Mouse (Mus musculus) CH12F3 (cell line): ENCODE results near the gene Tm9sf2.
"Not testable (repeated sequence)": the region's sequence is repeated elsewhere in the genome, so short reads cannot be mapped to it uniquely, and the experiment has no call there.

Source experiments
- in situ Hi-C: fragments of 300-500 bp; cut with MboI; formaldehyde crosslinking; loops from 2 replicates; pipeline ENCODE4 v1.14.3; 2020; ENCODE audit warnings: low sequenced_read_pairs

The Tm9sf2 gene

GRCm38 (mm10) chr14:122106822-122107468 is at the start of gene Tm9sf2:
Tm9sf2 (plus strand) TSS chr14:122107038.
- in situ Hi-C loops: no loop called here

GRCm38 (mm10) chr14:122057941-122058346 is 48.9 kb upstream of the Tm9sf2 start:
- in situ Hi-C loops: no loop called here

GRCm38 (mm10) chr14:122060642-122061041 is 46.2 kb upstream of the Tm9sf2 start:
- in situ Hi-C loops: loop anchor here (5.0 kb wide), 2 partner anchors 128 to 193 kb away; no protein-coding TSS in a partner anchor

- in situ Hi-C loops: loop anchor here (5.0 kb wide), 2 partner anchors 129 to 194 kb away; no protein-coding TSS in a partner anchor
Measured at GRCm38 (mm10) chr14:122061376-122061775, 45.5 kb upstream of the Tm9sf2 start.

GRCm38 (mm10) chr14:122062411-122063090 is 44.3 kb upstream of the Tm9sf2 start:
- in situ Hi-C loops: loop anchor here (5.0 kb wide), 2 partner anchors 130 to 195 kb away; no protein-coding TSS in a partner anchor

GRCm38 (mm10) chr14:122063599-122063998 is 43.2 kb upstream of the Tm9sf2 start:
- in situ Hi-C loops: loop anchor here (5.0 kb wide), 2 partner anchors 131 to 196 kb away; no protein-coding TSS in a partner anchor

GRCm38 (mm10) chr14:122064519-122064918 is 42.3 kb upstream of the Tm9sf2 start:
- in situ Hi-C loops: loop anchor here (5.0 kb wide), 2 partner anchors 132 to 197 kb away; no protein-coding TSS in a partner anchor

GRCm38 (mm10) chr14:122066243-122066642 is 40.6 kb upstream of the Tm9sf2 start:
- in situ Hi-C loops: no loop called here

GRCm38 (mm10) chr14:122068036-122068435 is 38.8 kb upstream of the Tm9sf2 start:
- in situ Hi-C loops: not testable (repeated sequence)

- in situ Hi-C loops: no loop called here
Measured at GRCm38 (mm10) chr14:122068801-122069695, 37.8 kb upstream of the Tm9sf2 start.

- in situ Hi-C loops: no loop called here
Measured at GRCm38 (mm10) chr14:122069948-122070347, 36.9 kb upstream of the Tm9sf2 start.

- in situ Hi-C loops: no loop called here
Measured at GRCm38 (mm10) chr14:122073422-122073821, 33.4 kb upstream of the Tm9sf2 start.

GRCm38 (mm10) chr14:122074360-122074759 is 32.5 kb upstream of the Tm9sf2 start:
- in situ Hi-C loops: no loop called here

- in situ Hi-C loops: no loop called here
Measured at GRCm38 (mm10) chr14:122075485-122076200, 31.2 kb upstream of the Tm9sf2 start.

- in situ Hi-C loops: no loop called here
Measured at GRCm38 (mm10) chr14:122077017-122077416, 29.8 kb upstream of the Tm9sf2 start.

GRCm38 (mm10) chr14:122079428-122079827 is 27.4 kb upstream of the Tm9sf2 start:
- in situ Hi-C loops: no loop called here

GRCm38 (mm10) chr14:122079921-122080320 is 26.9 kb upstream of the Tm9sf2 start:
- in situ Hi-C loops: no loop called here

- in situ Hi-C loops: no loop called here
Measured at GRCm38 (mm10) chr14:122081308-122081707, 25.5 kb upstream of the Tm9sf2 start.

- in situ Hi-C loops: no loop called here
Measured at GRCm38 (mm10) chr14:122083499-122083898, 23.3 kb upstream of the Tm9sf2 start.

GRCm38 (mm10) chr14:122087956-122088355 is 18.9 kb upstream of the Tm9sf2 start:
- in situ Hi-C loops: no loop called here
